Mouse (Mus musculus) kidney, adult 8-10 months (tissue): ENCODE measurements at regions not wholly inside any gene's neighbourhood (a gene's known extent, or its start where the extent isn't known, plus 50 kb on each side); places are given as distances from the start of the nearest gene placed in this dataset.

ENCODE experiments used
- DNase-seq, 2 experiments: peaks; one replicate each; pipeline ENCODE4 v3.0.0; 2022

- no peak for DNase-seq
Observed at GRCm38 (mm10) chr2:45850018-45850605, 732.9 kb upstream of the Zeb2 start.

GRCm38 (mm10) chr2:45840389-45840788, 723.2 kb upstream of the Zeb2 start:
- DNase-seq, result no peak

- DNase-seq, result no peak
Observed at GRCm38 (mm10) chr2:45836546-45837221, 719.5 kb upstream of the Zeb2 start.

GRCm38 (mm10) chr2:45817945-45818719, 700.9 kb upstream of the Zeb2 start:
- no peak for DNase-seq

GRCm38 (mm10) chr2:45814741-45815140, 697.5 kb upstream of the Zeb2 start:
- DNase-seq, result no peak

GRCm38 (mm10) chr2:45805329-45805728, 688.1 kb upstream of the Zeb2 start:
- no peak for DNase-seq

- no peak for DNase-seq
Observed at GRCm38 (mm10) chr2:45800131-45800530, 682.9 kb upstream of the Zeb2 start.

- no peak for DNase-seq
Observed at GRCm38 (mm10) chr2:45793561-45793960, 676.4 kb upstream of the Zeb2 start.

- DNase-seq, result no peak
Observed at GRCm38 (mm10) chr2:45789739-45790138, 672.5 kb upstream of the Zeb2 start.

GRCm38 (mm10) chr2:45787732-45788390, 670.7 kb upstream of the Zeb2 start:
- no peak for DNase-seq

GRCm38 (mm10) chr2:45786787-45787186, 669.6 kb upstream of the Zeb2 start:
- DNase-seq, result no peak

GRCm38 (mm10) chr2:45785684-45786083, 668.5 kb upstream of the Zeb2 start:
- no peak for DNase-seq

- DNase-seq, result no peak
Observed at GRCm38 (mm10) chr2:45783634-45784412, 666.6 kb upstream of the Zeb2 start.

GRCm38 (mm10) chr2:45777466-45777865, 660.3 kb upstream of the Zeb2 start:
- DNase-seq, result no peak

GRCm38 (mm10) chr2:45776485-45777135, 659.4 kb upstream of the Zeb2 start:
- peak in 1 of 2 experiments; percentile 1 for DNase-seq

GRCm38 (mm10) chr2:45775691-45776090, 658.5 kb upstream of the Zeb2 start:
- no peak for DNase-seq

- DNase-seq, result no peak
Observed at GRCm38 (mm10) chr2:45774416-45774815, 657.2 kb upstream of the Zeb2 start.

- no peak for DNase-seq
Observed at GRCm38 (mm10) chr2:45757176-45757575, 640.0 kb upstream of the Zeb2 start.

- DNase-seq, result no peak
Observed at GRCm38 (mm10) chr2:45756395-45756794, 639.2 kb upstream of the Zeb2 start.

GRCm38 (mm10) chr2:45751746-45752145, 634.6 kb upstream of the Zeb2 start:
- no peak for DNase-seq

- no peak for DNase-seq
Observed at GRCm38 (mm10) chr2:45749379-45749778, 632.2 kb upstream of the Zeb2 start.
